Mouse (Mus musculus) ZHBTc4 (cell line): ENCODE measurements around the gene Zfp341.

Experiments used
- DNase-seq: peaks from one replicate; pipeline ENCODE4 v3.0.0-alpha.2; 2011; ENCODE audit warnings: low read depth, low spot score

Gene Zfp341

GRCm38 (mm10) chr2:154586405-154586804 is 26.7 kb upstream of the Zfp341 start:
- peak; percentile 81 for DNase-seq

GRCm38 (mm10) chr2:154589051-154589450 is 24.0 kb upstream of the Zfp341 start:
- no peak for DNase-seq

- no peak for DNase-seq
These were observed 21.9 kb upstream of the Zfp341 start for GRCm38 (mm10) chr2:154591239-154591638.

GRCm38 (mm10) chr2:154593025-154593424 is 20.1 kb upstream of the Zfp341 start:
- DNase-seq = peak; percentile 96

GRCm38 (mm10) chr2:154595775-154596174 is 17.3 kb upstream of the Zfp341 start:
- DNase-seq = no peak

GRCm38 (mm10) chr2:154597399-154597798 is 15.7 kb upstream of the Zfp341 start:
- no peak for DNase-seq

- DNase-seq = no peak
These were observed 12.5 kb upstream of the Zfp341 start for GRCm38 (mm10) chr2:154600586-154600985.

GRCm38 (mm10) chr2:154601324-154601723 is 11.8 kb upstream of the Zfp341 start:
- no peak for DNase-seq

- no peak for DNase-seq
These were observed 10.0 kb upstream of the Zfp341 start for GRCm38 (mm10) chr2:154603007-154603637.

GRCm38 (mm10) chr2:154603638-154604153 is 9.4 kb upstream of the Zfp341 start, which contains the start of gene Pxmp4:
Gene Pxmp4 (minus strand): TSS chr2:154603708.
- DNase-seq = peak; percentile 98

- no peak for DNase-seq
These were observed 8.9 kb upstream of the Zfp341 start for GRCm38 (mm10) chr2:154604156-154604555.

GRCm38 (mm10) chr2:154606965-154607364 is 6.1 kb upstream of the Zfp341 start:
- no peak for DNase-seq

- DNase-seq = peak; percentile 50
These were observed 3.9 kb upstream of the Zfp341 start for GRCm38 (mm10) chr2:154609050-154609767.

- DNase-seq = no peak
These were observed 1.9 kb downstream of the Zfp341 start for GRCm38 (mm10) chr2:154614841-154615576.

GRCm38 (mm10) chr2:154615674-154616073 is 2.6 kb downstream of the Zfp341 start:
- no peak for DNase-seq

- DNase-seq = no peak
These were observed 4.0 kb downstream of the Zfp341 start for GRCm38 (mm10) chr2:154617061-154617460.

GRCm38 (mm10) chr2:154621684-154622083 is 8.6 kb downstream of the Zfp341 start:
- no peak for DNase-seq

GRCm38 (mm10) chr2:154624137-154624536 is 11.0 kb downstream of the Zfp341 start:
- peak; percentile 40 for DNase-seq

GRCm38 (mm10) chr2:154630531-154630930 is 17.4 kb downstream of the Zfp341 start:
- DNase-seq = no peak

- DNase-seq = no peak
These were observed 19.2 kb downstream of the Zfp341 start for GRCm38 (mm10) chr2:154632203-154632780.

- DNase-seq = no peak
These were observed 20.1 kb downstream of the Zfp341 start for GRCm38 (mm10) chr2:154633039-154633742.
